Mouse (Mus musculus): ENCODE data around the gene Gm21992.

The Gm21992 gene

DNA sequence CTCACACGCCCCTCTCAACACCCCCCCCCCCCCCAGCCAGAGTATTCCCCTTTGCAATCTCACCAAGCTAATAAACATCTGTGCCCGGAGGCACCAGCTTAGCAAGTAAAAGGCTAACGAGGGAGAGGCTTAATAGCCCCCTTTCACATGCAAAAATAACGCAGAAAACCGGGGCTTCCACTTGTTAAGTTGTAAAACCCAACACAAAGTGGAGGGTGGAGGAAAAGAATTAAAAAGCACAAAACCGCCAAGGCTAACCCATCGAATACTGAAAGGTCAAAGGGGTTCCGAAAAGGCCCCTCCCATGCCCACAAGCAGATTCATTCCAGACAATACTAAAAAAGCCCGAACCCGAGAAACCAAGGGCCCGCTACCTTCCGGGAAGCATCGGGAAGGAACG is 1.1 kb downstream of the Gm21992 start:
- Histone ChIP-seq H3K4me3 (replicated peaks; ENCODE audit: low read length) (peak overlapping the region; percentile 99), H3K27me3 (ENCODE audit: insufficient read depth, low read length) (no peaks in the 10 kb centered on the region), H3K36me3 (ENCODE audit: insufficient read depth, low read length) (peaks cover 43% of the 10 kb centered on the region), H3K9me3 (ENCODE audit: low read length) (no peaks in the 10 kb centered on the region), H3K4me1 (replicated peaks; ENCODE audit: low read depth, low read length) (peaks cover 43% of the 10 kb centered on the region)
- TF ChIP-seq NANOG (IDR thresholded peaks at IDR 0.05; ENCODE audit: borderline replicate concordance, low read length), result peak; percentile 94
- no peak for TF ChIP-seq CTCF (conservative IDR thresholded peaks at IDR 0.05; ENCODE audit: low read length)
- TF ChIP-seq POU5F1 (IDR thresholded peaks at IDR 0.05; ENCODE audit: borderline replicate concordance, low read length), result peak; percentile 97

DNA sequence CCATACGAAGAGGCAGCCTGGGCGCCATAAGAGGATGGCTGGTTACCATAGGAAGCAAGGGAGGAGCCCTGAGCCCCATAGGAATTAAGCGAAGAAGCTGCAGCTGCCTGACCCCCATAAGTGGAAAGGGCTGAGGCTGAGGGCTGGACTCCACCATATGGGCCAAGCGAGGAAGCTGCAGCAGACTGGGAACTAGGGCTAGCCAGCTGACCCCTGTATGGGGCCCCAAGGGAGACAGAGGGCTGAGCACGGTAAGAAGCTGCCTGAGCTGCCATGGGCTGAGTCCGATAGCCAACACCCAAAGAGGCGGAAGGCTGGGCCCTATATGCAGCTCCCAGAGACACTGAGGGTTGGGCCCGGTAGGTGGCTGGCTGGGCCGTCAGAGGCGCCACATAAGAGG is 8.1 kb downstream of the Gm21992 start:
- TF ChIP-seq CTCF (conservative IDR thresholded peaks at IDR 0.05; ENCODE audit: low read length) (no peak), NANOG (IDR thresholded peaks at IDR 0.05; ENCODE audit: borderline replicate concordance, low read length) (no peak), POU5F1 (IDR thresholded peaks at IDR 0.05; ENCODE audit: borderline replicate concordance, low read length) (no peak)

DNA sequence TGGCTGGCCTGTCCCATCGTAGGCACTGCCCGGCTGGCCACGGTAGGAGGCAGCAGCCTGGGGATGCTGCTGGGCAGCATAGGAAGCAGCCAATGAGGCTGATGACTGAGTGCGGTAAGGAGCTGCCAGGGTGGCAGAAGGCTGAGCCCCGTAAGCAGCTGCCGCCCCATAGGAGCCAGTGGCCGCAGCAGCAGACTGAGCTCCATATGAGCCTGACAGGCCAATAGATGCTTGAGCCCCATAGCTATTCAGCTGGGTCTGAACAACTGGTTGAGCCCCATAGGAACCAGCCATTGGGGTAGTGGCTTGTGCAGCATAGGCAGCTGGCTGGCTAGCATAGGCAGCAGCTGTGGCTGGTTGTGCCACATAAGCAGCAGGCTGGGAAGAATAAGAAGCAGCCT is 8.7 kb downstream of the Gm21992 start:
- Histone ChIP-seq H3K4me1 (replicated peaks; ENCODE audit: low read depth, low read length) (peaks cover 99% of the 10 kb centered on the region), H3K4me3 (replicated peaks; ENCODE audit: low read length) (peak overlapping the region; percentile 99), H3K9me3 (ENCODE audit: low read length) (no peaks in the 10 kb centered on the region), H3K36me3 (ENCODE audit: insufficient read depth, low read length) (peaks cover 100% of the 10 kb centered on the region), H3K27me3 (ENCODE audit: insufficient read depth, low read length) (no peaks in the 10 kb centered on the region)
- TF ChIP-seq NANOG (IDR thresholded peaks at IDR 0.05; ENCODE audit: borderline replicate concordance, low read length) (no peak), CTCF (conservative IDR thresholded peaks at IDR 0.05; ENCODE audit: low read length) (no peak)

More for the DNA sequence above, 8.1 kb downstream of the Gm21992 start:
- Histone ChIP-seq H3K27me3 (ENCODE audit: insufficient read depth, low read length) (no peaks in the 10 kb centered on the region), H3K9me3 (ENCODE audit: low read length) (no peaks in the 10 kb centered on the region), H3K4me3 (replicated peaks; ENCODE audit: low read length) (peak overlapping the region; percentile 99), H3K4me1 (replicated peaks; ENCODE audit: low read depth, low read length) (peaks cover 99% of the 10 kb centered on the region), H3K36me3 (ENCODE audit: insufficient read depth, low read length) (peaks cover 100% of the 10 kb centered on the region)

DNA sequence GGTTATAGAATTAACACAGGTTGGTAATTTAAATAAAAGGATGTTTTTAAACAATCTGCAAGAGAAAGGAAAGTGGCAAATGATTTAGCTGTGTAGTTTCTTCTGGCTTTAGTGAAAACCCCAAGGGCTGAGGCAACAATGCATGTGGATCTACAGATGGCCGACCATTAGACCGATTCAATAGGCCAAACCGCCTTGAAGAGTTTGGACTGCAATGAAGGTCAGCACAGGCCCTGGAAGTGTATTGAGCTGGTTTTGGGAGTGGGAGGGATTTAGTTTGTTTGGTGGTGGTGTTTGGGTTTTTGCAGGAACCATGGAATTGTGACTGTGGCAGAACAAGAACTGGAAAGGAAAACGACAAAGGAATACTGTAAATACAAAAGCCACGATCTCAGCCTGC is 12.3 kb downstream of the Gm21992 start:
- H3K27me3 ChIP-seq (ENCODE audit: insufficient read depth, low read length), result no peaks in the 10 kb centered on the region
- H3K4me1 ChIP-seq (replicated peaks; ENCODE audit: low read depth, low read length), result peaks cover 98% of the 10 kb centered on the region
- no peaks in the 10 kb centered on the region for H3K9me3 ChIP-seq (ENCODE audit: low read length)
- peak overlapping the region; percentile 11; the same call in 1 of the 2 replicates for H3K4me3 ChIP-seq (replicated peaks; ENCODE audit: low read length)
- H3K36me3 ChIP-seq (ENCODE audit: insufficient read depth, low read length), result peaks cover 87% of the 10 kb centered on the region
- TF ChIP-seq CTCF (conservative IDR thresholded peaks at IDR 0.05; ENCODE audit: low read length), result no peak
- no peak for TF ChIP-seq NANOG (IDR thresholded peaks at IDR 0.05; ENCODE audit: borderline replicate concordance, low read length)
- TF ChIP-seq POU5F1 (IDR thresholded peaks at IDR 0.05; ENCODE audit: borderline replicate concordance, low read length), result no peak

DNA sequence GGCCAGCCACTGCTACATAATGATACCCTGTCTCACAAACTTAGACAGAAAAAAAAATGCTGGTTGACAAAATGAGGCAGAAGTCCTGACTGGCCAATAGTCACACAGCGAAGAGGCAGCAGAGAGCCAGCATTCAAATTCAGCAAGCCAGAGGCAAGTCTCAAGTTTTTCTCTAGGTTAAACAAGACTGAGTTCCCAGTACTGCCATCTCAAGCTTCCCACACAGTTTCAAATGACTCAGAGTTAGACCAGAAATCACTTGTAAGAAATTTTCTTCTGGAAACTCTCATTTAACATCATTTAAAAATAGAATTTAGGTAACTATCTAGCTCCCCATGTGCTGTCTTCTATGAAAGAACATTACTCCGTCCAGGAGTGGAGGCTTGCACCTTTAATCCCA is 13.6 kb downstream of the Gm21992 start:
- peaks cover 78% of the 10 kb centered on the region for H3K36me3 ChIP-seq (ENCODE audit: insufficient read depth, low read length)
- no peaks in the 10 kb centered on the region for H3K27me3 ChIP-seq (ENCODE audit: insufficient read depth, low read length)
- TF ChIP-seq CTCF (conservative IDR thresholded peaks at IDR 0.05; ENCODE audit: low read length), result no peak
- no peak for TF ChIP-seq POU5F1 (IDR thresholded peaks at IDR 0.05; ENCODE audit: borderline replicate concordance, low read length)
- no peak for TF ChIP-seq NANOG (IDR thresholded peaks at IDR 0.05; ENCODE audit: borderline replicate concordance, low read length)
- H3K4me1 ChIP-seq (replicated peaks; ENCODE audit: low read depth, low read length), result peaks cover 88% of the 10 kb centered on the region
- no peaks in the 10 kb centered on the region for H3K9me3 ChIP-seq (ENCODE audit: low read length)
- 0 out of 2 replicates have a peak overlapping the region, but pooled peaks have one; percentile 11 for H3K4me3 ChIP-seq (replicated peaks; ENCODE audit: low read length)

DNA sequence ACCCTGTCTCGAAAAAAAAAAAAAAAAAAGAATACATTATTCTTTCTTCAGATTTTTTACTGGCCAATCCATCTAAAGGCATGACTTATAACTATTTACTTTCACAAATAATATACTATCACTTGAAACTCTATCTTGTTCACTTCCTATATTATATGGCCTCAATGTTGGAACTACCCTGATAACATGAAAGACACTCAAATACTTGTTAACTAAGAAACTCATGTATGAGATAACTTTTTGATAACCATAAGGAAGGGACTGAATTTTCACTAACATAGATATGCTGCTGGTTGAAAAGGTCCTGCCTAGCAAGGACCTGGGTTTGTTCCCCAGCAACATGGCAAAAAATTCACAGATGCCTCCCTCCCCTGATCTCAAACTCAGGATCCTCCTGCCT is 15.5 kb downstream of the Gm21992 start:
- Histone ChIP-seq H3K4me3 (replicated peaks; ENCODE audit: low read length) (peak overlapping the region; percentile 89), H3K9me3 (ENCODE audit: low read length) (no peaks in the 10 kb centered on the region), H3K4me1 (replicated peaks; ENCODE audit: low read depth, low read length) (peaks cover 87% of the 10 kb centered on the region), H3K36me3 (ENCODE audit: insufficient read depth, low read length) (peaks cover 77% of the 10 kb centered on the region), H3K27me3 (ENCODE audit: insufficient read depth, low read length) (no peaks in the 10 kb centered on the region)
- TF ChIP-seq NANOG (IDR thresholded peaks at IDR 0.05; ENCODE audit: borderline replicate concordance, low read length) (no peak), POU5F1 (IDR thresholded peaks at IDR 0.05; ENCODE audit: borderline replicate concordance, low read length) (no peak), CTCF (conservative IDR thresholded peaks at IDR 0.05; ENCODE audit: low read length) (no peak)

DNA sequence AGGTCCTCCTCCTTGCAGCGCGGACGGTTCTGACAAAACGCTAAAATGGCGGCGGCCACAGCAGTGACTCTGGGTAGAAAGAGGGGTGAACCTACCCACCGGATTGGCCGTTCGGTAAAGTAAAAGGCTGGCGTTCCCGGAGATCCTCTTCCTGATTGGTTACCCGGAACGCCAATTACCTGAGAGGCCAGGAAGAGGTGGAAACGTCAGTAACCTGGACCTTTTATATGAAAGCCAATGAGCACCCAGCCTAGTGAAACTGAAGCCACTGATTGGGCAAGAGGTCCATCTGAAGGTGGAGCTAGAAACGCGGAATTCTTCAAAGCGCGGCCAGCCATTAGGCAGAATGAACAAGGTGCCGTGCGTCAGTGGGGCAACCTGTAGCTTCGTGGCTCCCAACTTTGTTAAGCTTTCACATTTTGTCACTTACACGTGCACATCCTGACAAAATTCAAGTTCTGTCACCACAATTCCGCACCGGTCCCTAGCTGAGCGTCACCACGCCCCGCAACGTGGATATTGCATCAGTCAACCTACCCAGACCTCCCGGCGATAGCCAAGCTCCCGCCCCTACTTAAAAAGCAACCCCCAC is 17.5 kb downstream of the Gm21992 start, which contains the start of gene Rbm4:
TSS of gene Rbm4 (minus strand) at position 71 of the 592 bp plus-strand sequence.
- H3K27me3 ChIP-seq (ENCODE audit: insufficient read depth, low read length), result no peaks in the 10 kb centered on the region

DNA sequence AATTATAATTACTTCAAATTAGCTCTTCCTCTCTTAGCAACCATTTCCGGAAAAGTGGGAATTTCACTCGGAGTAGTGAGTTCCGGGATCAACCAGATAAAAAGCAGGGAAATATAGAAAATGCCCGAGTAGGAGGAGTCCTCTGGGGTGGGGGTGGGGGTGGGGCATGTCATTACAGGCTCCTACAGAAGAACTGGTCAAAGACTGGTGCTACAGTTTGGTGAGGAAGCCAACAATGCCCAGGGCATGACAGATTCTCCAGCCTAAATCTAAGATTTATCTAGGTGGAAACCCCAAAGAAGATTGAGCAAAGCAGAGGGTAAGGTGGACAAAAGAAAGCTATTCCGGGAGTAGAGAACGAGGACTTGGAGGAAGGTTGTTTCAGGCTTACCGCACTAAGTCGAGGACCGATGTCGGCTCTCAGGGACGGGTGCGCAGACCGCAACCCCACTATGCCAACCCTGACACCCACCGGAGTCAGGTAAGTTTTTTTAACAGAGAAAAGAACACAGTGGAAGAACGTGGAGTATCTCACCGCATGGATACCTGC is 18.1 kb downstream of the Gm21992 start:
- Histone ChIP-seq H3K4me3 (replicated peaks; ENCODE audit: low read length) (peak overlapping the region; percentile 89), H3K36me3 (ENCODE audit: insufficient read depth, low read length) (peaks cover 77% of the 10 kb centered on the region), H3K27me3 (ENCODE audit: insufficient read depth, low read length) (no peaks in the 10 kb centered on the region), H3K9me3 (ENCODE audit: low read length) (no peaks in the 10 kb centered on the region), H3K4me1 (replicated peaks; ENCODE audit: low read depth, low read length) (peaks cover 86% of the 10 kb centered on the region)
- TF ChIP-seq CTCF (conservative IDR thresholded peaks at IDR 0.05; ENCODE audit: low read length) (no peak), POU5F1 (IDR thresholded peaks at IDR 0.05; ENCODE audit: borderline replicate concordance, low read length) (no peak), NANOG (IDR thresholded peaks at IDR 0.05; ENCODE audit: borderline replicate concordance, low read length) (no peak)

More for the DNA sequence above, 17.5 kb downstream of the Gm21992 start, which contains the start of gene Rbm4:
- TF ChIP-seq NANOG (IDR thresholded peaks at IDR 0.05; ENCODE audit: borderline replicate concordance, low read length) (no peak), POU5F1 (IDR thresholded peaks at IDR 0.05; ENCODE audit: borderline replicate concordance, low read length) (no peak), CTCF (conservative IDR thresholded peaks at IDR 0.05; ENCODE audit: low read length) (no peak)
- peaks cover 77% of the 10 kb centered on the region for H3K36me3 ChIP-seq (ENCODE audit: insufficient read depth, low read length)
- H3K4me1 ChIP-seq (replicated peaks; ENCODE audit: low read depth, low read length), result peaks cover 86% of the 10 kb centered on the region
- no peaks in the 10 kb centered on the region for H3K9me3 ChIP-seq (ENCODE audit: low read length)
- peak within 1 kb of the TSS; percentile 89 for H3K4me3 ChIP-seq (replicated peaks; ENCODE audit: low read length)
